Mouse (Mus musculus) olfactory bulb, adult 2 months (tissue): ENCODE results near the gene Eno2. TPM values are rescaled to one million over a fixed set of nuclear protein-coding genes. Genes with fewer than 3 reads are reported as not detected.
A peak's percentile ranks its signal among the peaks of the same experiment; 100 is the strongest.
"Not testable (repeated sequence)": the region's sequence is repeated elsewhere in the genome, so short reads cannot be mapped to it uniquely, and the experiment has no call there.

Experiments used
- H3K27ac ChIP-seq: fragments of 200-500 bp; 2 replicates; pipeline ENCODE4 v1.5.1; 2012; ENCODE audit warnings: low read depth, low read length; ENCODE audit not compliant: insufficient read depth
- H3K4me1 ChIP-seq: fragments of 200-500 bp; 2 replicates; pipeline ENCODE4 v1.6.1; 2012; ENCODE audit warnings: low read length; ENCODE audit not compliant: control insufficient read depth, insufficient read depth
- H3K4me3 ChIP-seq: fragments of 200-500 bp; 2 replicates; pipeline ENCODE4 v1.5.1; 2012; ENCODE audit warnings: mild to moderate bottlenecking, low read depth, low read length, moderate library complexity; ENCODE audit not compliant: insufficient read depth
- CTCF ChIP-seq: fragments of 200-500 bp; IDR thresholded peaks from 2 replicates; pipeline ENCODE4 v1.5.1; 2012; ENCODE audit warnings: low read depth, mild to moderate bottlenecking, low read length, moderate library complexity; ENCODE audit not compliant: insufficient read depth
- POLR2A ChIP-seq: fragments of 200-500 bp; IDR thresholded peaks from 2 replicates; pipeline ENCODE4 v1.6.1; 2012; ENCODE audit warnings: mild to moderate bottlenecking, low read depth, low read length, moderate library complexity; ENCODE audit not compliant: insufficient read depth
- WGBS: fragments of 180-500 bp; shearing (Covaris S2); methylation state at CpG from one replicate; pipeline ENCODE4 v1.1.7; 2018; 5-methylcytosine and 5-hydroxymethylcytosine counted together
- polyA plus RNA-seq: library from polyadenylated mRNA; stranded (reverse); fragments of >200 nt; gene quantifications from 2 replicates; pipeline ENCODE4 v1.2.4, GENCODE M21; 2012; ENCODE audit warnings: low replicate concordance; ENCODE audit not compliant: missing spikeins, insufficient read depth, insufficient read length

Eno2 gene
- polyA plus RNA-seq, 1 experiment, result 939 TPM

- H3K4me1 ChIP-seq, result peaks cover 48% of the 10 kb centered on the region
- TF ChIP-seq POLR2A (no peak), CTCF (no peak)
- peak overlapping the region; percentile 66 for H3K4me3 ChIP-seq
- peak overlapping the region; percentile 68 for H3K27ac ChIP-seq
- 23% methylated on average over 9 of the region's 9 CpGs for WGBS
Observed at GRCm38 (mm10) chr6:124812848-124813247, 43.4 kb upstream of the Eno2 start.

GRCm38 (mm10) chr6:124811701-124812560, 42.5 kb upstream of the Eno2 start:
- WGBS, result 81% methylated on average over 24 of the region's 24 CpGs
- no peak for TF ChIP-seq CTCF
- no peak for TF ChIP-seq POLR2A
- Histone ChIP-seq H3K4me1 (peaks cover 50% of the 10 kb centered on the region), H3K27ac (no peak overlapping the region), H3K4me3 (peak overlapping the region; percentile 66)

DNA sequence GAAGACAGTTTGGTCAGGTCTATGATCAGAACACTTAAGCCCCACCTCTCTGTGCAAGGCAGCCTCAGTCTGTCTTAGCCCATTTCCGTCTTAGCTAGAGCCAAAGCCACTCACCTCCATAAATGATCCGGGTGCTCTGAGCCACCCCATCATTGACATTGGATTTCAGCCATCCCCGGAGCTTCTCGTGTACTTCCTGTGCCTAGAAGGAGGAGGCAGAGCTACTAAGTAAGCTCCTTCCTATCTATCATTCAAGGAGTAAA, 41.9 kb upstream of the Eno2 start:
- 65% methylated on average over 4 of the region's 4 CpGs for WGBS
- peaks cover 56% of the 10 kb centered on the region for H3K4me1 ChIP-seq
- no peak for TF ChIP-seq CTCF
- no peak for TF ChIP-seq POLR2A
- H3K27ac ChIP-seq, result no peak overlapping the region
- H3K4me3 ChIP-seq, result no peak overlapping the region

- peaks cover 60% of the 10 kb centered on the region for H3K4me1 ChIP-seq
- not testable (repeated sequence) for H3K4me3 ChIP-seq, H3K27ac ChIP-seq
- WGBS, result 80% methylated on average over 11 of the region's 11 CpGs
Observed at GRCm38 (mm10) chr6:124810566-124811402, 41.3 kb upstream of the Eno2 start.

GRCm38 (mm10) chr6:124809775-124810538, 40.5 kb upstream of the Eno2 start:
- H3K4me3 ChIP-seq, result peak overlapping the region; percentile 45
- WGBS, result 57% methylated on average over 14 of the region's 14 CpGs
- H3K27ac ChIP-seq, result peak overlapping the region; percentile 10; the same call in 1 of the 2 replicates
- peaks cover 57% of the 10 kb centered on the region for H3K4me1 ChIP-seq
- TF ChIP-seq POLR2A (no peak), CTCF (no peak)

DNA sequence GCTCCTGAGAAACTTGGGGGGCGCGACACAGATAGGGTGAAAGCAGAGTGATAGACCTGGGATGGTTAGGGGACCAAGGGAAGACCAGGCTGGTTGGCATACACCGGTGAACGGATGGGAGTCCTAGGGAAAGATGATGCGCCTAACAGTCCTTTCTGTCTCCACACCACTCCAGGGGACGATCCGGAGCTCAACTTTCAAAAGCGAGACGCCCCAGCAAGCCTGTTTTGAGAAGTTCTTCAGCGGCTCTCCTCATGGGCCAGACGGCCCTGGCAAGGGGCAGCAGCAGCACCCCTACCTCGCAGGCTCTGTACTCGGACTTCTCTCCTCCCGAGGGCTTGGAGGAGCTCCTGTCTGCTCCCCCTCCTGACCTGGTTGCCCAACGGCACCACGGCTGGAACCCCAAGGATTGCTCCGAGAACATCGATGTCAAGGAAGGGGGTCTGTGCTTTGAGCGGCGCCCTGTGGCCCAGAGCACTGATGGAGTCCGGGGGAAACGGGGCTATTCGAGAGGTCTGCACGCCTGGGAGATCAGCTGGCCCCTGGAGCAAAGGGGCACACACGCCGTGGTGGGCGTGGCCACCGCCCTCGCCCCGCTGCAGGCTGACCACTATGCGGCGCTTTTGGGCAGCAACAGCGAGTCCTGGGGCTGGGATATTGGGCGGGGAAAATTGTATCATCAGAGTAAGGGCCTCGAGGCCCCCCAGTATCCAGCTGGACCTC, 39.7 kb upstream of the Eno2 start:
- 2% methylated on average over 35 of the region's 35 CpGs for WGBS
- peak; percentile 30; the same call in 1 of the 2 replicates for TF ChIP-seq CTCF
- TF ChIP-seq POLR2A, result 0 out of 2 replicates have a peak, but pooled peaks have one; percentile 24
- peaks cover 51% of the 10 kb centered on the region for H3K4me1 ChIP-seq
- H3K4me3 ChIP-seq, result peak overlapping the region; percentile 45
- peak overlapping the region; percentile 10 for H3K27ac ChIP-seq

- Histone ChIP-seq H3K4me1 (peaks cover 49% of the 10 kb centered on the region), H3K4me3 (peak within 1 kb of the TSS; percentile 45), H3K27ac (peak within 1 kb of the TSS; percentile 96)
- 5% methylated on average over 29 of the region's 29 CpGs for WGBS
- TF ChIP-seq CTCF, result no peak
- TF ChIP-seq POLR2A, result no peak
Observed at GRCm38 (mm10) chr6:124808358-124809012, 39.0 kb upstream of the Eno2 start, which contains the start of gene Spsb2. Spsb2 (plus strand) TSS chr6:124808661.

GRCm38 (mm10) chr6:124807986-124808357, 38.5 kb upstream of the Eno2 start:
- TF ChIP-seq CTCF (no peak), POLR2A (no peak)
- peaks cover 49% of the 10 kb centered on the region for H3K4me1 ChIP-seq
- WGBS, result 80% methylated on average over 6 of the region's 6 CpGs
- peak overlapping the region; percentile 96 for H3K27ac ChIP-seq
- peak overlapping the region; percentile 45; the same call in 1 of the 2 replicates for H3K4me3 ChIP-seq
